Mouse (Mus musculus) leukemia stem cell, adult 10-12 weeks (primary cell): ENCODE measurements around the gene Dync2li1. TPM values are rescaled to one million over a fixed set of nuclear protein-coding genes. Genes with fewer than 3 reads are reported as not detected.

Experiments used
- polyA plus RNA-seq: library from polyadenylated mRNA; stranded (reverse); fragments of >175 nt; gene quantifications from 2 replicates; pipeline ENCODE4 v1.2.3, GENCODE M21; 2012; ENCODE audit warnings: low replicate concordance

Dync2li1 gene
- polyA plus RNA-seq: 0.27 and 0.81 TPM in 2 replicates

GRCm38 (mm10) chr17:84626276-84626856 is at the start of gene Dync2li1:
TSS of gene Dync2li1 (plus strand) at chr17:84626496.

GRCm38 (mm10) chr17:84675951-84676366 is 49.7 kb downstream of the Dync2li1 start, which contains the start of gene Abcg8:
TSS of gene Abcg8 (plus strand) at chr17:84676302.

GRCm38 (mm10) chr17:84682734-84683717 is 56.7 kb downstream of the Dync2li1 start, which contains the start of gene Abcg5:
TSS of gene Abcg5 (minus strand) at chr17:84683011.

Other genes with a start within 250 kb of the Dync2li1 start
- gene Thada, start 160.3 kb upstream of the Dync2li1 start, polyA plus RNA-seq: 0.84 and 2.8 TPM in 2 replicates
- gene Plekhh2, start 114.6 kb upstream of the Dync2li1 start, polyA plus RNA-seq: 0.02 and 0.14 TPM in 2 replicates
- not detected in 2 replicates for gene Abcg8, start 49.8 kb downstream of the Dync2li1 start, polyA plus RNA-seq
- gene Abcg5, start 56.5 kb downstream of the Dync2li1 start, polyA plus RNA-seq: not detected in 2 replicates
- gene Lrpprc, start 164.3 kb downstream of the Dync2li1 start, polyA plus RNA-seq: 4.8 and 11.3 TPM in 2 replicates